Mouse (Mus musculus): ENCODE measurements around the gene Vmn1r77. TPM values are rescaled to one million over a fixed set of nuclear protein-coding genes. Genes with fewer than 3 reads are reported as not detected.
"Not testable (repeated sequence)": the region's sequence is repeated elsewhere in the genome, so short reads cannot be mapped to it uniquely, and the experiment has no call there.

Gene Vmn1r77
- total RNA-seq (2022), result not detected

DNA sequence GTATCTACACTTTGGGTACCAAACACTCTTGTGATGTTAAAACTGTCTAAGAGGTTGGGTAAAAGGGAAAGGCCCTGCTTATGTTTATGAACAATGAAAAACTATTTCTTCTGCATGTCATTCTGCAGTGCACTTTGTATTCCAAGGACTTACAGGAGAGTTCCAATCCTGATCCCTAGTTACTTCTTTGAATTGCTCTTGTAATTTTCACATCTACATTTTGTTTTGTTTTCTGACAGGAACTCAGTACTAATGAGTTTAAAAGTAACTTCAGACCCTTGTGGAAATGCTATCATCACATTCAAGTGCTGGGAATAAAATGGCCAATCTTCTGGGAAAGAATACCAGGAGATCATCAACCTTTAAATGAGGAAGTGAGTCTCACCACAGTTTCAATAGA lies at the start of gene Vmn1r77:
Gene Vmn1r77, plus strand, starts transcription at position 301 of the 400 bp plus-strand sequence.
- DNase-seq (ENCODE audit: low spot score in 2 of 2), result not testable (repeated sequence)

GRCm38 (mm10) chr7:12011491-12011890 lies 25.1 kb upstream of the Vmn1r77 start:
- DNase-seq (ENCODE audit: low spot score in 2 of 2), result not testable (repeated sequence)

- not testable (repeated sequence) for DNase-seq (ENCODE audit: low spot score in 2 of 2)
Observed at GRCm38 (mm10) chr7:12012392-12012791, 24.2 kb upstream of the Vmn1r77 start.

GRCm38 (mm10) chr7:12013106-12013505 lies 23.4 kb upstream of the Vmn1r77 start:
- DNase-seq (ENCODE audit: low spot score in 2 of 2), result no peak

DNA sequence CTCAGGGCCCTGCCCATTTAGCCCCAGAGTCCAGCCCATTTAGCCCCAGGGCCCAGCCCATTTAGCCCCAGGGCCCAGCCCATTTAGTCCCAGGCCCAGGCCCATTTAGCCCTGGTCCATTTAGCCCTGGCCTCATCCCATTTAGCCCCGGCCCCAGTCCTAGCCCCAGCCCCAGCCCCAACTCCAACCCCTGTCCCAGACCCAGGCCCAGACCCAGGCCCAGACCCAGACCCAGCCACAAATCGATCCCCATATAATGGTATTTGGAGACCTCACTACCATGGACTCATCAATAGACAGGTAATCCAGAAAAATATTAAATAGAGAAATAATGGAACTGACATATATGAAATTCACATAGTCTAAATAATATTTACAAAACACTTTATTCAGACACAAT lies 18.7 kb upstream of the Vmn1r77 start:
- DNase-seq (ENCODE audit: low spot score in 2 of 2), result not testable (repeated sequence)

DNA sequence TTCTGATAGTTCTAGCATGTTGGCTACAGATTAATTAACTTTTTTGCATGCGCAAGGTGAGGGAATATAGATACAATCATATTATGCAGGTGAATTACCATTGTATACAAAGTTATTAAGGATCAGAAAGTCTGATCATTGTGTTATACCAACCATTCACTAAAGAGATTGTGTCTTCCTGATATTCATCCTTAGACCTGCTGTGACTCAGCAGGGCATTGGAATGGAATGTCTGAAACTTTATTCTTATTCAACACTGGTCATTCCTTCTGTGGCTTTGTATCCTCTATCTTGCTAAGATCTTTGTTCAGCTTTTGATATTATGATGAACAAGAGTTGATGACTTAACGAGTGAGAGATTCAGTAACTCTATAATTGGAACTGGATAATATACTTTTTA lies 4.1 kb downstream of the Vmn1r77 start:
- DNase-seq (ENCODE audit: low spot score in 2 of 2), result no peak

Other genes starting within 250 kb of the Vmn1r77 start
- gene Vmn1r74, start 202.8 kb upstream of the Vmn1r77 start, total RNA-seq (2022), result not detected
- gene Vmn1r75, start 162.1 kb upstream of the Vmn1r77 start, total RNA-seq (2022), result not detected
- gene Vmn1r76, start 98.5 kb upstream of the Vmn1r77 start, total RNA-seq (2022), result not detected
- not detected for gene Vmn1r78, start 113.5 kb downstream of the Vmn1r77 start, total RNA-seq (2022)
- gene Vmn1r79, start 134.5 kb downstream of the Vmn1r77 start, total RNA-seq (2022), result not detected
- not detected for gene Vmn1r80, start 152.5 kb downstream of the Vmn1r77 start, total RNA-seq (2022)
- gene Vmn1r81, start 231.5 kb downstream of the Vmn1r77 start, total RNA-seq (2022), result under 1 TPM in 1 of 4 experiments, not detected in 3; 0.04 TPM